Mouse (Mus musculus): ENCODE measurements at regions not wholly inside any gene's neighbourhood (a gene's known extent, or its start where the extent isn't known, plus 50 kb on each side); places are given as distances from the start of the nearest gene placed in this dataset.

DNA sequence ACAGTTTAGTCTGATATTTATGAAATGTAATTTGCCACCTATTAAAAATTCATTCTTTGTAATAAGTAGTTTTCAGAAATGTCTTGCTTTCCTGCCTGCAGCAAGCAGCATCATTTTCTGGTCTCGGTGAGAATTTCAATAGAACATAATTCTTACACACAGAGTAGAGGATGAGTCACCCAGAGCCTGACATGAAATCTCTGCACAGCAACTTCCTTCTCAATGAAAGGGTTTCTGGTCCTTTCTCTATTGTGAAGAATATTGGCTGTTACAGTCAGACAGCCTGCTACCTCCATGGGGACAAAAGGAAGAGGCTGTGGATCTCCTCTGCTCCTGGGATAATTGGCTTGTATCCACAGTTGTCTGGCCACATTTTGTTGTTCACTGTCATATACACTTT lies 54.0 kb upstream of the Parp8 start:
- TF ChIP-seq POLR2A (IDR thresholded peaks at IDR 0.05; ENCODE audit: low read depth, low read length) (no peak), CTCF (IDR thresholded peaks at IDR 0.05; ENCODE audit: extremely low read depth, insufficient read depth, insufficient read length, insufficient replicate concordance) (no peak)
